Mouse (Mus musculus): Measurements from ENCODE around the gene Ppp1r9a. TPM values are rescaled to one million over a fixed set of nuclear protein-coding genes. Genes with fewer than 3 reads are reported as not detected.

The Ppp1r9a gene
- total and polyA plus RNA-seq, 3 experiments = 0.03 TPM; not detected in 2

DNA sequence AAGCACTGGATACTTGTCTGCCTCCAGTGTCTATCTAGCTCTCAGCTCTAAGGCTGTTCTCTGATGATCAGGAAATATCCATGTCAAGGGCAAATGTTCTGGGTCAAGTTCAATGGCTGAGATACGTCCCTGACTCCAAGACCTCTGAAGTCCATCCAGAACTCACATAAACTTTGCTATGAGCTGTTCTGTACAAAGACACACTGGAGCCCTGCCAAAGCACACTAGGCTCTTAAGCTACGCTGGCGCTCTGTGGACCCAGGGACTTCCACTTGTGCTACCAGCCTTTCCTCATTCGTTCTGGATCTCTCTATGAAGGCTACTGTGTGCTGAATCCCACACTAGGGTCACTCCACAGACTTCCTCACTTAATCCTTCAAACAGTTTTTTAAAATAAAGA, 286.8 kb downstream of the Ppp1r9a start:
- Histone ChIP-seq H3K27me3 (ENCODE audit: control insufficient read depth in 1 of 2, insufficient read depth in 2 of 2, low read length in 2 of 2) (peaks cover 7% of the 10 kb centered on the region in 2 experiments), H3K79me2 (ENCODE audit: control insufficient read depth, insufficient read depth, low read length, poor library complexity) (no peaks in the 10 kb centered on the region), H3K4me1 (ENCODE audit: control insufficient read depth in 1 of 2, insufficient read depth in 2 of 2, low read length in 2 of 2) (no peaks in the 10 kb centered on the region), H3K36me3 (ENCODE audit: control insufficient read depth in 1 of 2, insufficient read depth in 2 of 2, low read length in 2 of 2) (no peaks in the 10 kb centered on the region), H3K9ac (ENCODE audit: control insufficient read depth, low read depth, low read length, poor library complexity, severe bottlenecking) (no peak overlapping the region), H3K9me3 (replicated peaks; ENCODE audit: insufficient read depth, low read length) (no peaks in the 10 kb centered on the region), H3K4me3 (ENCODE audit: control insufficient read depth in 1 of 2, insufficient read depth in 1 of 2, low read depth in 2 of 2, low read length in 2 of 2) (no peak overlapping the region), H3K27ac (ENCODE audit: control insufficient read depth, low read depth, low read length) (no peak overlapping the region)
- no peak for DNase-seq (ENCODE audit: low read depth, low spot score)
- TF ChIP-seq ZKSCAN1 (IDR thresholded peaks at IDR 0.05; ENCODE audit: low read depth, low read length) = no peak
- TF ChIP-seq BHLHE40 (IDR thresholded peaks at IDR 0.05; ENCODE audit: borderline replicate concordance, low read depth, low read length) = no peak
- no peak for TF ChIP-seq CTCF (IDR thresholded peaks at IDR 0.05 in 2 of 3, conservative IDR thresholded peaks at IDR 0.05 in 1 of 3; ENCODE audit: control insufficient read depth in 1 of 3, insufficient read depth in 1 of 3, low read depth in 2 of 3, low read length in 3 of 3, poor library complexity in 1 of 3, severe bottlenecking in 1 of 3)
- TF ChIP-seq RCOR1 (IDR thresholded peaks at IDR 0.05; ENCODE audit: low read depth, low read length) = no peak
- no peak for TF ChIP-seq ZNF384 (IDR thresholded peaks at IDR 0.05; ENCODE audit: low read depth, low read length)
- TF ChIP-seq ETS1 (IDR thresholded peaks at IDR 0.05; ENCODE audit: low read depth, low read length) = no peak
- TF ChIP-seq TBP (IDR thresholded peaks at IDR 0.05; ENCODE audit: low read depth, low read length) = no peak
- TF ChIP-seq E2F4 (IDR thresholded peaks at IDR 0.05; ENCODE audit: borderline replicate concordance, low read depth, low read length) = no peak
- TF ChIP-seq CHD1 (IDR thresholded peaks at IDR 0.05; ENCODE audit: low read depth, low read length) = no peak
- no peak for TF ChIP-seq TAL1 (IDR thresholded peaks at IDR 0.05; ENCODE audit: low read length)
- no peak for TF ChIP-seq ZMIZ1 (IDR thresholded peaks at IDR 0.05; ENCODE audit: low read depth, low read length)
- TF ChIP-seq HCFC1 (IDR thresholded peaks at IDR 0.05; ENCODE audit: low read depth, low read length) = no peak

DNA sequence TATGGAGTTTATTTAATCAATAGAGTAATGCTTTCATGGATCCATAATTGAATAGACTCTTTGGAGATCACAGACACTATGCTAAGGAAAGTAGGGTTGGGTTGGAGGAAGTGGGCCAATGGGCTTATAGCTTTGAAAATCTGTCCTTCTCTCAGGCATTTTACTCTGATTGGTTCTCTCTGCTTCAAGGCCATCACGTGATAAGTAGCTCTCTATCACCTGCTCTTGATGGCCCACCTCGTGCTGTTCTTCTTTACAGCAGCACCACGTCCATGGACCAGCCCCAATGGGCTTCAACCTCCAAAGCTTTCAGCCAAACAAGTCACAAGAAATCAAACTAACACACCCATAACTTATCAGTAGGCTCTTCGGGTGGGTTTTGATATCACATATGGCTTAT, 288.0 kb downstream of the Ppp1r9a start:
- no peak for TF ChIP-seq JUND (IDR thresholded peaks at IDR 0.05; ENCODE audit: low read depth, low read length)
- TF ChIP-seq GABPA (IDR thresholded peaks at IDR 0.05; ENCODE audit: low read depth, low read length) = no peak
- TF ChIP-seq ELF1 (IDR thresholded peaks at IDR 0.05; ENCODE audit: low read depth, low read length) = no peak
- no peak for TF ChIP-seq ETS1 (IDR thresholded peaks at IDR 0.05; ENCODE audit: low read depth, low read length)
- TF ChIP-seq USF2 (IDR thresholded peaks at IDR 0.05; ENCODE audit: borderline replicate concordance in 1 of 2, insufficient read depth in 1 of 2, low read depth in 1 of 2, low read length in 2 of 2) = no peak
- TF ChIP-seq POLR2AphosphoS2 (IDR thresholded peaks at IDR 0.05; ENCODE audit: low read length) = no peak
- no peak for TF ChIP-seq CTCF (IDR thresholded peaks at IDR 0.05 in 2 of 3, conservative IDR thresholded peaks at IDR 0.05 in 1 of 3; ENCODE audit: control insufficient read depth in 1 of 3, insufficient read depth in 1 of 3, low read depth in 2 of 3, low read length in 3 of 3, poor library complexity in 1 of 3, severe bottlenecking in 1 of 3)
- no peak for TF ChIP-seq MAZ (IDR thresholded peaks at IDR 0.05; ENCODE audit: low read depth, low read length)
- no peak for TF ChIP-seq TAL1 (IDR thresholded peaks at IDR 0.05; ENCODE audit: low read length)
- TF ChIP-seq MAFK (IDR thresholded peaks at IDR 0.05; ENCODE audit: borderline replicate concordance, low read depth, low read length) = no peak
- no peak for TF ChIP-seq TCF12 (IDR thresholded peaks at IDR 0.05; ENCODE audit: low read depth, low read length)
- TF ChIP-seq KAT2A (conservative IDR thresholded peaks at IDR 0.05; ENCODE audit: low read depth, low read length) = no peak
- no peak for TF ChIP-seq MYC (IDR thresholded peaks at IDR 0.05; ENCODE audit: low read depth, low read length)
- no peak for TF ChIP-seq ZKSCAN1 (IDR thresholded peaks at IDR 0.05; ENCODE audit: low read depth, low read length)
- no peak for TF ChIP-seq GATA1 (IDR thresholded peaks at IDR 0.05; ENCODE audit: low read depth, low read length)
- no peak for TF ChIP-seq RAD21 (IDR thresholded peaks at IDR 0.05; ENCODE audit: low read depth, low read length)
- H3K79me2 ChIP-seq (ENCODE audit: control insufficient read depth, insufficient read depth, low read length, poor library complexity) = no peaks in the 10 kb centered on the region
- no peaks in the 10 kb centered on the region for H3K36me3 ChIP-seq (ENCODE audit: control insufficient read depth in 1 of 2, insufficient read depth in 2 of 2, low read length in 2 of 2)

More for the DNA sequence above, 288.0 kb downstream of the Ppp1r9a start:
- no peaks in the 10 kb centered on the region for H3K9me3 ChIP-seq (replicated peaks; ENCODE audit: insufficient read depth, low read length)
- no peak for DNase-seq (ENCODE audit: low read depth, low spot score)
- H3K27ac ChIP-seq (ENCODE audit: control insufficient read depth, low read depth, low read length) = no peak overlapping the region
- H3K27me3 ChIP-seq (ENCODE audit: control insufficient read depth in 1 of 2, insufficient read depth in 2 of 2, low read length in 2 of 2) = peaks cover 4 to 9% of the 10 kb centered on the region in 2 experiments
- H3K4me1 ChIP-seq (ENCODE audit: control insufficient read depth in 1 of 2, insufficient read depth in 2 of 2, low read length in 2 of 2) = no peaks in the 10 kb centered on the region
- H3K9ac ChIP-seq (ENCODE audit: control insufficient read depth, low read depth, low read length, poor library complexity, severe bottlenecking) = no peak overlapping the region
- H3K4me3 ChIP-seq (ENCODE audit: control insufficient read depth in 1 of 2, insufficient read depth in 1 of 2, low read depth in 2 of 2, low read length in 2 of 2) = no peak overlapping the region
